Comparison of ENCODE assay signal across 10 mouse cellular contexts in genomic region chr10:96188168-96188567, GRCm38 (mm10). TPM values are rescaled to one million over a fixed set of nuclear protein-coding genes. Genes with fewer than 3 reads are reported as not detected.
A peak's percentile ranks its signal among the peaks of the same experiment; 100 is the strongest.
DNase-seq lines count a peak whose midpoint lies in the region; ATAC-seq lines count a peak whose summit lies in the region.
"Had no signal": no experiment of that assay in that cellular context is flagged by ENCODE, and none has a peak within 500 bp of the region (broad histone marks: within the 10 kb centered on the region; RNA-seq: fewer than 3 reads in every experiment).

No protein-coding gene starts in this region.

- no peak overlapping the region; the same call in 1 of the 2 replicates for H3K4me2 ChIP-seq in liver, embryonic 16.5 days (ENCODE audit: low read depth, low read length)

- DNase-seq in 3T3-L1 (ENCODE audit: low read depth, low spot score) = peak; percentile 96
- peak; percentile 54 for DNase-seq in adrenal gland, adult 8-10 months
- DNase-seq in heart, postnatal 14 days = peak; percentile 55 to 57
- no peak for DNase-seq in right cerebral cortex, postnatal 25 days
- no peak for DNase-seq in frontal cortex, postnatal 25 days (ENCODE audit: low spot score in 2 of 2)
- DNase-seq in left cerebral cortex, adult 9 months (ENCODE audit: low spot score in 2 of 2) = no peak
- DNase-seq in spleen, postnatal 14 days (ENCODE audit: low spot score in 2 of 2) = no peak

- 37% methylated on average over 7 of the region's 7 CpGs for WGBS in liver, embryonic 16.5 days (ENCODE audit: insufficient replicate concordance)

- peaks cover 3% of the 10 kb centered on the region for H3K4me1 ChIP-seq in liver, embryonic 16.5 days (ENCODE audit: control insufficient read depth, low read depth, low read length)

- H3K4me3 ChIP-seq in liver, embryonic 16.5 days (ENCODE audit: low read depth, low read length) = no peak overlapping the region

- ATAC-seq in liver, embryonic 16.5 days (ENCODE audit: low read depth) = peak; percentile 83

- no peaks in the 10 kb centered on the region for H3K36me3 ChIP-seq in liver, embryonic 16.5 days (ENCODE audit: control insufficient read depth, insufficient read depth)

- peak overlapping the region; percentile 49; the same call in 1 of the 2 replicates for H3K27ac ChIP-seq in liver, embryonic 16.5 days (ENCODE audit: low read length)

- no peaks in the 10 kb centered on the region for H3K9me3 ChIP-seq in liver, embryonic 16.5 days (replicated peaks; ENCODE audit: control insufficient read depth, low read length)

- intact Hi-C loops in heart, postnatal 14 days (cut with DNase I) = no loop called here

- H3K9ac ChIP-seq in liver, embryonic 16.5 days (ENCODE audit: low read depth, low read length) = no peak overlapping the region

- H3K27me3 ChIP-seq in liver, embryonic 16.5 days (ENCODE audit: control insufficient read depth, insufficient read depth, low read depth, low read length) = no peaks in the 10 kb centered on the region

RNA-seq across cellular contexts. Expression of gene Gm5426, which starts 51.8 kb away (rescaled TPM):
- total RNA-seq in adrenal gland, adult 8-10 months (2022) = not detected
- total RNA-seq in heart, postnatal 14 days (2021) = not detected
- not detected in 2 replicates for polyA plus RNA-seq in liver, embryonic 16.5 days (2015; fragmentation: Nextera tagmentation; extraction: Ambion mirVana)
- total RNA-seq: left cerebral cortex, postnatal 10 days had no signal
- polyA plus RNA-seq: spleen, adult 2 months had no signal

Comparison
In these comparisons a context has a peak if more than half of its experiments do, and no peak if none do; other contexts are left out.
1. DNase-seq: peak in 3T3-L1 (single experiment), adrenal gland, adult 8-10 months (single experiment) and heart, postnatal 14 days (2 of 2); none in right cerebral cortex, postnatal 25 days (single experiment), frontal cortex, postnatal 25 days (0 of 2), left cerebral cortex, adult 9 months (0 of 2) and spleen, postnatal 14 days (0 of 2).